Mouse (Mus musculus) lung, postnatal 0 days (tissue): Measurements from ENCODE around the gene Stat3. TPM values are rescaled to one million over a fixed set of nuclear protein-coding genes. Genes with fewer than 3 reads are reported as not detected.

Experiments used
- ATAC-seq: fragments of 200-750 bp; cut with Nextera tagmentation; 2 replicates; pipeline ENCODE4 v1.8.0; 2017; ENCODE audit warnings: moderate library complexity
- DNase-seq: peaks from one replicate; pipeline ENCODE4 v3.0.0-alpha.2; 2016; ENCODE audit warnings: low spot score
- H3K27ac ChIP-seq: fragments of 300-500 bp; sonication (generic); 2 replicates; pipeline ENCODE4 v1.5.1; 2014; ENCODE audit warnings: antibody characterized with exemption, mild to moderate bottlenecking, low read length, mixed read lengths
- H3K27me3 ChIP-seq: fragments of 300-500 bp; sonication (generic); replicated peaks from 2 replicates; pipeline ENCODE4 v1.6.1; 2014; ENCODE audit warnings: low read length, mixed read lengths; ENCODE audit not compliant: insufficient read depth
- H3K36me3 ChIP-seq: fragments of 300-500 bp; sonication (generic); 2 replicates; pipeline ENCODE4 v1.6.1; 2014; ENCODE audit warnings: low read length, mixed read lengths; ENCODE audit not compliant: insufficient read depth
- H3K4me1 ChIP-seq: fragments of 300-500 bp; sonication (generic); 2 replicates; pipeline ENCODE4 v1.6.1; 2014; ENCODE audit warnings: antibody characterized with exemption, low read depth, low read length, mixed read lengths; ENCODE audit not compliant: insufficient read depth
- H3K4me2 ChIP-seq: fragments of 300-500 bp; sonication (generic); replicated peaks from 2 replicates; pipeline ENCODE4 v1.6.1; 2014; ENCODE audit warnings: low read depth, mild to moderate bottlenecking, low read length, moderate library complexity, mixed read lengths
- H3K4me3 ChIP-seq: fragments of 300-500 bp; sonication (generic); 2 replicates; pipeline ENCODE4 v1.5.1; 2014; ENCODE audit warnings: low read depth, low read length
- H3K9ac ChIP-seq: fragments of 300-500 bp; sonication (generic); replicated peaks from 2 replicates; pipeline ENCODE4 v1.6.1; 2014; ENCODE audit warnings: low read depth, mild to moderate bottlenecking
- H3K9me3 ChIP-seq: fragments of 300-500 bp; sonication (generic); 2 replicates; pipeline ENCODE4 v1.6.1; 2016; ENCODE audit warnings: low read length, mixed read lengths
- CTCF ChIP-seq: IDR thresholded peaks from 2 replicates; pipeline ENCODE4 v1.5.1; 2016; ENCODE audit warnings: antibody characterized with exemption, mild to moderate bottlenecking
- EP300 ChIP-seq: IDR thresholded peaks from 2 replicates; pipeline ENCODE4 v1.6.1; 2016; ENCODE audit warnings: antibody characterized with exemption, mild to moderate bottlenecking, control low read depth
- WGBS: fragments of 180-500 bp; shearing (Covaris S2); extraction: QIAGEN DNeasy Blood & Tissue Kit; methylation state at CpG from one replicate; pipeline ENCODE4 v1.1.7; 2014; 5-methylcytosine and 5-hydroxymethylcytosine counted together
- polyA plus RNA-seq: library from polyadenylated mRNA; unstranded; fragments of >200 nt; fragmentation: Nextera tagmentation; extraction: Ambion mirVana; gene quantifications from 2 replicates; pipeline ENCODE4 v1.2.1, GENCODE M21; 2015

Stat3 gene
- polyA plus RNA-seq, 1 experiment from 2014 or later: 100 TPM

DNA sequence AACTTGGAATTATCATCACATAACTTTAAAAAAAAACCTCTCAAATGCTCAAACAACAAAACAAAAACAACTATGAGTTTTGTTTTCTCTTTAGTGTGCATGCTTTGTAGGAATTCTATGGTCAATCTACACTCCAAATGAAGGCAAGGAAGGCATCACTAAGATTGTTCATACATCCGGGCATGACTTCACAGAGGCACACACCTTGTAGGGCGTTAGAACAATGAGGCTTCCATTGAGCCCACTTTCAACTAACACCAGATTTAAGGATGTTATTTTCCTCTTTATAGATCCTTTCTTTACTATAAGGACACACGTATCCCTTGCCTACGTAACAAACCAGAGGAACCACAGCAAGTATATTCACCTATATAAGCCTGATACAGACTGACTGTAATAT lies 91.8 kb downstream of the Stat3 start:
- H3K4me2 ChIP-seq: no peak overlapping the region

GRCm38 (mm10) chr11:100845793-100846192 lies 93.5 kb downstream of the Stat3 start:
- no peak overlapping the region for H3K4me3 ChIP-seq
- ATAC-seq (no peak), DNase-seq (no peak)
- H3K27me3 ChIP-seq: no peaks in the 10 kb centered on the region
- 58% methylated on average over 6 of the region's 6 CpGs for WGBS
- H3K36me3 ChIP-seq: no peaks in the 10 kb centered on the region
- H3K27ac ChIP-seq: 0 out of 2 replicates have a peak overlapping the region, but pooled peaks have one; percentile 32
- no peak overlapping the region for H3K4me2 ChIP-seq
- H3K9me3 ChIP-seq: no peaks in the 10 kb centered on the region
- TF ChIP-seq EP300 (no peak), CTCF (no peak)
- peaks cover 6% of the 10 kb centered on the region; the same call in 1 of the 2 replicates for H3K4me1 ChIP-seq
- H3K9ac ChIP-seq: no peak overlapping the region

More for the DNA sequence above, 91.8 kb downstream of the Stat3 start:
- no peak for TF ChIP-seq EP300
- no peak for TF ChIP-seq CTCF
- H3K36me3 ChIP-seq: no peaks in the 10 kb centered on the region
- peaks cover 6% of the 10 kb centered on the region; the same call in 1 of the 2 replicates for H3K4me1 ChIP-seq
- no peaks in the 10 kb centered on the region for H3K9me3 ChIP-seq
- H3K27me3 ChIP-seq: no peaks in the 10 kb centered on the region
- 91% methylated on average over 4 of the region's 4 CpGs for WGBS
- no peak overlapping the region for H3K27ac ChIP-seq
- no peak overlapping the region for H3K9ac ChIP-seq
- no peak overlapping the region for H3K4me3 ChIP-seq
- DNase-seq (no peak), ATAC-seq (no peak)

GRCm38 (mm10) chr11:100844121-100844520 lies 95.2 kb downstream of the Stat3 start:
- Histone ChIP-seq H3K9me3 (no peaks in the 10 kb centered on the region), H3K4me2 (no peak overlapping the region), H3K27ac (no peak overlapping the region), H3K4me3 (no peak overlapping the region), H3K4me1 (peaks cover 5% of the 10 kb centered on the region; the same call in 1 of the 2 replicates), H3K9ac (no peak overlapping the region), H3K27me3 (no peaks in the 10 kb centered on the region), H3K36me3 (no peaks in the 10 kb centered on the region)
- TF ChIP-seq EP300 (no peak), CTCF (no peak)
- DNase-seq (no peak), ATAC-seq (no peak)
- 74% methylated on average over 4 of the region's 4 CpGs for WGBS

- Histone ChIP-seq H3K27ac (no peak overlapping the region), H3K9ac (no peak overlapping the region), H3K36me3 (no peaks in the 10 kb centered on the region), H3K4me2 (no peak overlapping the region), H3K9me3 (no peaks in the 10 kb centered on the region), H3K4me3 (no peak overlapping the region), H3K4me1 (no peaks in the 10 kb centered on the region), H3K27me3 (no peaks in the 10 kb centered on the region)
- no peak for DNase-seq
- 95% methylated on average over 8 of the region's 8 CpGs for WGBS
- no peak for ATAC-seq
- no peak for TF ChIP-seq EP300
- TF ChIP-seq CTCF: no peak
These were observed 96.2 kb downstream of the Stat3 start for GRCm38 (mm10) chr11:100843070-100843669.

GRCm38 (mm10) chr11:100842025-100842424 lies 97.3 kb downstream of the Stat3 start:
- no peaks in the 10 kb centered on the region for H3K9me3 ChIP-seq
- H3K36me3 ChIP-seq: no peaks in the 10 kb centered on the region
- WGBS: 78% methylated on average over 7 of the region's 7 CpGs
- H3K9ac ChIP-seq: no peak overlapping the region
- H3K4me1 ChIP-seq: no peaks in the 10 kb centered on the region
- no peaks in the 10 kb centered on the region for H3K27me3 ChIP-seq
- no peak overlapping the region for H3K4me2 ChIP-seq
- ATAC-seq: no peak
- no peak overlapping the region; the same call in 1 of the 2 replicates for H3K27ac ChIP-seq
- TF ChIP-seq EP300 (no peak), CTCF (no peak)
- no peak overlapping the region for H3K4me3 ChIP-seq
- DNase-seq: no peak

DNA sequence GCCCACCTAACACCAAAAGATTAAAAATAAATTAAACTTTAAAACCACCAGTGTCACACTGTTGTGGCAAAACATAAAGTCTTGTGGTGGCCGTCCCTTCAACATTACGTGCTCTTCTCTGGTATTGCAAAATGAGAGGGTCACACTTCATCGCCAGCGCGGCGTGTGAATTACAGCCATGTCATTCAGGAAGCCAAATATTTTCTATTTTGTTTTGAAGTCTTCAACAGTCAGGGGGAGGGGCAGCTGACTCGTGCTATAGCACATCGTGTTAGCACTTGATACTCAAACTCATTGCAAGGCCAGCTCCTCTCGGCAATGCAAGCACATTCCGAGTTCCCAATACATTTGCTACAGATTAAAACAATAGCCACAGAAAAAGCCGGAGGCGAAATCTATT lies 98.5 kb downstream of the Stat3 start:
- Histone ChIP-seq H3K27ac (no peak overlapping the region), H3K9ac (no peak overlapping the region), H3K4me2 (no peak overlapping the region), H3K4me1 (no peaks in the 10 kb centered on the region), H3K36me3 (no peaks in the 10 kb centered on the region), H3K27me3 (no peaks in the 10 kb centered on the region), H3K9me3 (no peaks in the 10 kb centered on the region), H3K4me3 (no peak overlapping the region)
- WGBS: 37% methylated on average over 12 of the region's 12 CpGs
- DNase-seq (peak; percentile 83), ATAC-seq (peak; percentile 71)
- no peak for TF ChIP-seq CTCF
- no peak for TF ChIP-seq EP300
